Mouse (Mus musculus) ES-E14 (cell line): Measurements from ENCODE around the gene Elob.

Experiments
- HCFC1 ChIP-seq: IDR thresholded peaks from 2 replicates; pipeline ENCODE4 v1.6.1; 2012; ENCODE audit warnings: low read length, inconsistent platforms, borderline replicate concordance; ENCODE audit not compliant: insufficient read depth
- MAFK ChIP-seq: IDR thresholded peaks from 2 replicates; pipeline ENCODE4 v1.6.1; 2014; ENCODE audit warnings: mild to moderate bottlenecking, low read depth, low read length, inconsistent platforms; ENCODE audit not compliant: insufficient read depth

GRCm38 (mm10) chr17:23857913-23858312 lies 29.0 kb upstream of the Elob start:
- TF ChIP-seq HCFC1 (no peak), MAFK (no peak)
